In genomic region chr13:31619826-31620498, GRCm38 (mm10) we compare ENCODE assay signal across 11 mouse cellular contexts. TPM values are rescaled to one million over a fixed set of nuclear protein-coding genes. Genes with fewer than 3 reads are reported as not detected.
DNase-seq lines count a peak whose midpoint lies in the region; ATAC-seq lines count a peak whose summit lies in the region.
"Had no signal": no experiment of that assay in that cellular context is flagged by ENCODE, and none has a peak within 500 bp of the region (broad histone marks: within the 10 kb centered on the region; RNA-seq: fewer than 3 reads in every experiment).

No protein-coding gene starts in this region.

- no peak overlapping the region for H3K9ac ChIP-seq in kidney, embryonic 14.5 days (ENCODE audit: low read depth, low read length)
- H3K9ac ChIP-seq in hindbrain, embryonic 13.5 days = no peak overlapping the region
- H3K9ac ChIP-seq in midbrain, embryonic 16.5 days (ENCODE audit: low read depth, low read length) = no peak overlapping the region

- intact Hi-C loops in gastrocnemius, postnatal 14 days (cut with DNase I; ENCODE audit: low total_unique reads) = loop anchor here (5.0 to 10.0 kb wide), 3 partner anchors 538 to 725 kb away; no protein-coding TSS in a partner anchor

- H3K4me1 ChIP-seq in kidney, embryonic 14.5 days (ENCODE audit: control insufficient read depth, insufficient read depth, low read length) = peaks cover 4% of the 10 kb centered on the region; the same call in 1 of the 2 replicates
- peaks cover 13% of the 10 kb centered on the region for H3K4me1 ChIP-seq in hindbrain, embryonic 13.5 days (replicated peaks)
- H3K4me1 ChIP-seq in midbrain, embryonic 16.5 days (ENCODE audit: control insufficient read depth, insufficient read depth, low read length) = peaks cover 7% of the 10 kb centered on the region

- peak overlapping the region; percentile 11; the same call in 1 of the 2 replicates for H3K4me3 ChIP-seq in kidney, embryonic 14.5 days (ENCODE audit: low read length)
- H3K4me3 ChIP-seq in hindbrain, embryonic 13.5 days = no peak overlapping the region
- no peak overlapping the region for H3K4me3 ChIP-seq in midbrain, embryonic 16.5 days (ENCODE audit: low read depth, low read length)

- H3K27me3 ChIP-seq in kidney, embryonic 14.5 days (ENCODE audit: control insufficient read depth, insufficient read depth, low read length) = peaks cover 98% of the 10 kb centered on the region
- peaks cover 96% of the 10 kb centered on the region for H3K27me3 ChIP-seq in hindbrain, embryonic 13.5 days
- peaks cover 74% of the 10 kb centered on the region for H3K27me3 ChIP-seq in midbrain, embryonic 16.5 days (ENCODE audit: control insufficient read depth, insufficient read depth, low read depth, low read length)

- DNase-seq in kidney, adult 18-20 months = no peak
- DNase-seq in ZHBTc4 (ENCODE audit: low read depth, low spot score) = peak; percentile 32
- DNase-seq in gastrocnemius, postnatal 14 days = no peak
- no peak for DNase-seq in gastrocnemius, postnatal 25 days
- DNase-seq: left cerebral cortex, postnatal 4 days had no signal

- H3K9me3 ChIP-seq in kidney, embryonic 14.5 days (ENCODE audit: control insufficient read depth, low read length) = no peaks in the 10 kb centered on the region
- no peaks in the 10 kb centered on the region for H3K9me3 ChIP-seq in hindbrain, embryonic 13.5 days
- 0 out of 2 replicates have a peak, but pooled peaks cover 2% of the 10 kb centered on the region for H3K9me3 ChIP-seq in midbrain, embryonic 16.5 days (replicated peaks; ENCODE audit: control insufficient read depth, low read length, poor library complexity, severe bottlenecking)

- no peak overlapping the region; the same call in 1 of the 2 replicates for H3K4me2 ChIP-seq in kidney, embryonic 14.5 days (replicated peaks; ENCODE audit: low read depth, low read length)
- peak overlapping the region; percentile 17; the same call in 1 of the 2 replicates for H3K4me2 ChIP-seq in hindbrain, embryonic 13.5 days
- H3K4me2 ChIP-seq in midbrain, embryonic 16.5 days (ENCODE audit: low read length) = peak overlapping the region; percentile 8; the same call in 1 of the 2 replicates

- ATAC-seq in kidney, embryonic 14.5 days (ENCODE audit: low FRiP score, low TSS enrichment) = no peak
- ATAC-seq in hindbrain, embryonic 13.5 days (ENCODE audit: low FRiP score) = no peak
- ATAC-seq in midbrain, embryonic 16.5 days = 0 out of 2 replicates have a peak, but pooled peaks have one; percentile 28
- ATAC-seq in megakaryocyte-erythroid progenitor cell, adult 5-6 weeks (replicated peaks; ENCODE audit: low FRiP score, low TSS enrichment, poor library complexity, severe bottlenecking) = no peak

- no peak overlapping the region for H3K27ac ChIP-seq in kidney, embryonic 14.5 days (ENCODE audit: low read depth, low read length)
- H3K27ac ChIP-seq in hindbrain, embryonic 13.5 days = peak overlapping the region; percentile 30
- no peak overlapping the region for H3K27ac ChIP-seq in midbrain, embryonic 16.5 days (ENCODE audit: low read length)

- H3K36me3 ChIP-seq in kidney, embryonic 14.5 days (ENCODE audit: control insufficient read depth, insufficient read depth, low read length) = no peaks in the 10 kb centered on the region
- H3K36me3 ChIP-seq in hindbrain, embryonic 13.5 days = no peaks in the 10 kb centered on the region
- H3K36me3 ChIP-seq in midbrain, embryonic 16.5 days (ENCODE audit: control insufficient read depth, insufficient read depth, low read length) = no peaks in the 10 kb centered on the region

- under 1% methylated on average over 33 of the region's 33 CpGs for WGBS in kidney, embryonic 14.5 days
- under 1% methylated on average over 33 of the region's 33 CpGs for WGBS in hindbrain, embryonic 13.5 days
- WGBS in midbrain, embryonic 16.5 days = under 1% methylated on average over 33 of the region's 33 CpGs

RNA-seq across cellular contexts. Expression of gene Foxf2, which starts 5.7 kb away (rescaled TPM):
- polyA plus RNA-seq in kidney, embryonic 14.5 days (2014; fragmentation: Nextera tagmentation; extraction: Ambion mirVana) = not detected in 2 replicates
- polyA plus RNA-seq in hindbrain, embryonic 13.5 days (2015; fragmentation: Nextera tagmentation; extraction: Ambion mirVana) = 4.7 and 5.5 TPM in 2 replicates
- 4.1 and 4.6 TPM in 2 replicates for polyA plus RNA-seq in midbrain, embryonic 16.5 days (2015; fragmentation: Nextera tagmentation; extraction: Ambion mirVana)
- under 1 TPM in 1 of 2 experiments, not detected in 1; 0.16 TPM for total RNA-seq in gastrocnemius, postnatal 14 days (2021)
- total RNA-seq in megakaryocyte-erythroid progenitor cell, adult 5-6 weeks (2014; fragmentation: Nextera tagmentation) = not detected in 2 replicates
- not detected in 2 replicates for total RNA-seq in megakaryocyte-erythroid progenitor cell, adult 5-6 weeks (2017)
- not detected for total RNA-seq in gastrocnemius, postnatal 25 days (2021)
- total RNA-seq: MEL had no signal
- polyA plus RNA-seq: testis, adult 2 months had no signal
